Mouse (Mus musculus): Measurements from ENCODE around the gene Cemip.

DNA sequence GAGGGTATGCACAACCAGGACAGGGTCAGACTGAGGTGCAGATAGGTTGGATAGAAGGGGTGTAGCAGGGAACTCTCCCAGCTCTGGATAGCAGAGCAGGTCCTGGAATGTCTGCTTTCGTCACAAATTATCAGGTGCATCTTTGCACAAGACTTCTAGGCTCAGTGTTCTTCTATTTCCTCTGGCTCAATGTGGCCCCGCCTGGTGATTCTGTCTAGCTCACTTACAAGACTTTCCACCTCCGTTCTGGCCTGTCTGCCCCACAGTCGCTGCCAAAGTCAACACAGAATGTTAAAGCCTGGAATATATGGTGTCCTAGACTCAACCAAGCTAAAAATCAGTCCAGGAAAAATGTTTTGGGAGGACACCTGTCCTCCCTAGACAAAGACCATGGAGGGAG lies 57.9 kb downstream of the Cemip start:
- no peak for TF ChIP-seq CTCF (IDR thresholded peaks at IDR 0.05; ENCODE audit: low read depth, low read length)
- no peak for TF ChIP-seq POLR2A (IDR thresholded peaks at IDR 0.05; ENCODE audit: extremely low read depth, insufficient read depth, low read length)

Data from liver, adult 2 months (tissue).